Mouse (Mus musculus): Measurements from ENCODE around the gene Smpdl3b.
"Not testable (repeated sequence)": the region's sequence is repeated elsewhere in the genome, so short reads cannot be mapped to it uniquely, and the experiment has no call there.

Gene Smpdl3b

DNA sequence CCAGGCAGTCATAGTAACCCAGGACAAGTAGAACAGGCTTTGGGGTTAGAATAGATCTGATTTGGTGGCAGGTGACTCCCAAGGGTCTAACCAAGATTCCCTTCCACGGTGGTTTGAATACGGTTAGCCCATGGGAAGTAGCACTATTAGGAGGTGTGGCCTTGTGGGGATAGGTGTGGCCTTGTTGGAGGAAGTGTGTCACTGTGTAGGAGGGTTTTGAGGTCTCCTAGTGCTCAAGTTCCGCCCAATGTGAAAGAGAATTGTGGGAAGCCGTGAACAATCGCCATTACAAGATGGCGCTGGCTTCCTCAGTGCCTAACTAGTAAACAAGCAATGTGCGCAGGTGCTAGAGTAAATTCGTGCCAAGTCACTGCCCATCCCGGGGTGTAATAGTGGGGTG is 19.9 kb downstream of the Smpdl3b start:
- in situ Hi-C loops (cut with MboI; ENCODE audit: unreplicated experiment in 2 of 2) = not testable (repeated sequence)

GRCm38 (mm10) chr4:132735894-132736293 is 21.2 kb downstream of the Smpdl3b start:
- in situ Hi-C loops (cut with MboI; ENCODE audit: unreplicated experiment in 2 of 2) = no loop called here

- in situ Hi-C loops (cut with MboI; ENCODE audit: unreplicated experiment in 2 of 2) = no loop called here
These were observed 21.7 kb downstream of the Smpdl3b start for GRCm38 (mm10) chr4:132735389-132735788.

DNA sequence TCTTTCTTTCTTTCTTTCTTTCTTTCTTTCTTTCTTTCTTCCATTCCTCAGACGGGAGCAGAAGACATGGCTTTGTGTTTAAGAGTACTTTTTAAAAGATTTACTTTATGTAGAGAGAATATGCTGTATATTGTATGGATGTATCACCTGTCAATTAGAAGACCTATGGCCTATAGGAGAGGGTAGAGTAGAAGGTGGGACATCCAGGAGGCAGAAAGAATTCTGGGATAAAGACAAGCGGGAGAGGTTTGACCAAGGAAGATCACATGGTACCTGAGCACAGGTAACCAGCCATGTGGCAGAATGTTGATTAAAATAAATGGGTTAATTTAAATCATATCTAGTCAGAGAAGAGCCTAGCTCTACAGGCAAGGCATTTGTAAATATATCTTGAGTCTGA is 22.3 kb downstream of the Smpdl3b start:
- in situ Hi-C loops (cut with MboI; ENCODE audit: unreplicated experiment in 2 of 2) = loop anchor here in 1 of 2 experiments (5.0 kb wide), 2 partner anchors 33 to 88 kb away; partner anchors contain the start of gene Rpa2

GRCm38 (mm10) chr4:132733071-132733770 is 23.8 kb downstream of the Smpdl3b start:
- in situ Hi-C loops (cut with MboI; ENCODE audit: unreplicated experiment in 2 of 2) = loop anchor here in 1 of 2 experiments (5.0 kb wide), 2 partner anchors 34 to 89 kb away; partner anchors contain the start of gene Rpa2

GRCm38 (mm10) chr4:132732148-132732684 is 24.8 kb downstream of the Smpdl3b start, which contains the start of gene Xkr8:
Xkr8 (minus strand) TSS chr4:132732546.
- in situ Hi-C loops (cut with MboI; ENCODE audit: unreplicated experiment in 2 of 2) = loop anchor here in 1 of 2 experiments (5.0 kb wide), 2 partner anchors 35 to 90 kb away; partner anchors contain the start of gene Rpa2

- in situ Hi-C loops (cut with MboI; ENCODE audit: unreplicated experiment in 2 of 2) = loop anchor here in 1 of 2 experiments (5.0 kb wide), 2 partner anchors 36 to 91 kb away; partner anchors contain the start of gene Rpa2
These were observed 25.4 kb downstream of the Smpdl3b start for GRCm38 (mm10) chr4:132731616-132732015.

DNA sequence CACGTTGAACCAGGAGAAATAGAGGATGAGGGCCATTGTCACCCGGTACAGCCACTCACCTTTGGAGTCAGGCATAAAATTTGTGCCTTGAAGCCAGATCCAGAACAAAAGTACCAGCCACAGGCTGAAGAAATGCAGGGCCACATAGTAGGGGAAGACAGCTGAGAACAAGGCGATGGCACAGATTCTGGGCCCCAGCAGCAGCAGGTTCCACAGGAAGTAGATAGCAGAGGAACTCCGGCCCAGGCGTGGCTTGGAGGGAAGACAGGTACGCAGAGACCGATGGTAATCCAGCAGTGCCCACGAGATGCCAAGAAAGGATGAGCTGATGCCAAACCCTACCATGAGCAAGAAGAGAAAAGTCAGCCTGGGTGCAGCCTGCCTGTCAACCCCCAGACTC is 28.8 kb downstream of the Smpdl3b start:
- in situ Hi-C loops (cut with MboI; ENCODE audit: unreplicated experiment in 2 of 2) = no loop called here

DNA sequence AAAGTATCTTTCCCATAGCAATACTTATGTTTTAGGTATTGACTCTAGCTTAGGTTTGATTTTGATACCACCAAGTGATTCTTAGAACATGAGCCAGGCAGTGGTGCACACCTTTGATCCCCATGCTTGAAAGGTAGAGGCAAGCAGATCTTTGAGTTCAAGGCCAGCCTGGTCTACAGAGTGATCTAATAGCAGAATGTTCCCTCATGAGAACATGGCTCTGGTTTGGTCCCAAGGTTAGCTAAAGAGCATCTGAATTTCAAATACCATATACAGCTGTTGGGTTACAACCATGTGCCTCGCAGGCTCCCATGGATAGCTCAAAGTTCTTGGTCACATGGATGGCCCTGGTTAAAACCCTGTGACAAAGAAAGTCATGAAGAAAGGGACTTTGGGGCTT is 38.8 kb downstream of the Smpdl3b start:
- in situ Hi-C loops (cut with MboI; ENCODE audit: unreplicated experiment in 2 of 2) = no loop called here

DNA sequence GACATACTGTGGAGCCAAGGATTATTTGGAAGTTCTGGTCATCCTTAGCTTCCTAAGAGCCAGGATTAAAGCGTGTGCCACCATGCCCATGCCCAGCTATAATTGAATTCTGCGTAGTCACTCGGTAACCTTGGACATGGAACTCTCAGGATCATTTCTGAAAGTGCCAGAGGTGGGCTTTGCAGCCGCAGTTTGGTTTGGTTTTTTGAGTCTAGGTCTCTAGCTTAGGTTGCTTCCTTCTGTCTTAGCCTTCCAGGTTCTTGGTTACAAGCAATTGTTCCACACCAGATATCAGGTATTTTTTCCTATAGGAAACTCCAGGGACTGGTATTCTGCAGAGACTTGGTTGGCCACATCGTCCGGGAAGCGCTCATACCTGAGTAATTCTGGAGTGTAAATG is 43.9 kb downstream of the Smpdl3b start:
- in situ Hi-C loops (cut with MboI; ENCODE audit: unreplicated experiment in 2 of 2) = no loop called here

DNA sequence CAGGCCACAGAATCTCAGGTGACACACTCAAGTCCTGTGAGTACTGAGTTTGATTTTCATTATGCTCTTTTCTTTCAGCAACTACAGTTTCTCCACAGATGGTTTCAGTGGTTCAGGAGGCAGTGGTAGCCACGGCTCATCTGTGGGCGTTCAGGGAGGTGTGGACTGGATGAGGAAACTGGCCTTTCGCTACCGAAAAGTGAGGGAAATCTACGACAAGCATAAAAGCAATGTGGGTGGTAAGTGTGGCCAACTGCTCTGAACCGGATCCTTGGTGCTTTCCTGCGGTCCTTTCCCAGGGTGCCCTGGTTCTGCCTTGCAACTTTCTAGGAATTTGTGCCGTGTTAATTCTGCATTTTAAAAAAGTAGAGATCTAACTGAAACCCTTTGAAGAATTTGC is 50.2 kb downstream of the Smpdl3b start:
- in situ Hi-C loops (cut with MboI; ENCODE audit: unreplicated experiment in 2 of 2) = no loop called here

GRCm38 (mm10) chr4:132702076-132702475 is 55.0 kb downstream of the Smpdl3b start:
- in situ Hi-C loops (cut with MboI; ENCODE audit: unreplicated experiment in 2 of 2) = no loop called here

DNA sequence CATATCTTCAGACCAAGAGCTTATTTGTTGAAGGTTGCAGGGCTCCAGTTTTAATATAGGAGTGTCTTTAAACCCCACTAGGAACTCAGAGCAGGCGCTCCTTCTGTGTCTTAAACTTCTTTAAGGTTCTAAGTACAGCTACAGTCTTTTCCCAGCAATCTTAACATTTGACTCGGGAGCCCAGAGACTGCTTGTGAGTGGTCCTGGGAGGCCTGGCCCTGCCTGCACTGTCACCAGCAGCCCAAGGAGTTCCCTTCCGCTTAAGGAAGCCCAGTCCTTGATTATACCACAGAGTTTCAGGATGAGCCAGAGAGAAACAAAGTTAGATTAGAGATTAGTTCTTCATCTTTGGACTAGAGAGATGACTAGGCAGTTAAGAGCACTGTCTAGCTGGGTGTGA is 63.7 kb downstream of the Smpdl3b start:
- in situ Hi-C loops (cut with MboI; ENCODE audit: unreplicated experiment in 2 of 2) = no loop called here

DNA sequence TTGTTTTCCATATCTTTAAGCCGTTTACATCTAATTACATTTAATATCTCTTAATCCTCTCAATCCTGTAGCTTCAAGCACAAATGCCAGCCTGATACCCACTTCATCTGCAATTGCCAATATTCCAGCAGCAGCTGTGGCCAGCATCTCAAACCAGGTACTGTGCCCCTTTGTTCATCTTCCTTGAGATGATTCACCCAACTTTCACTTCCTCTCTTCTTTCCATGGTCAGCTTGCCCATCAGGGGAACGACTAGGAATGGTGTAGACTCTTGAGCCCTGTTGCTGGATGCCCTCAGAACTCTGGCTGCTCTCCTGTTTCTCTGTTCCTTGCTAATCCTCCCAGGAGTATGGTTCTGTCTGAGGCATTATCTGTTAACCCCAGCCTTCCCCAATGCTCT is 67.4 kb downstream of the Smpdl3b start:
- in situ Hi-C loops (cut with MboI; ENCODE audit: unreplicated experiment in 2 of 2) = no loop called here

Measured in v-Abl transformed pro-B cells (cell line).